Mouse (Mus musculus) yolk sac, embryonic 10.5 days (tissue): Measurements from ENCODE around the gene Thumpd2.

Source experiments
- DNase-seq: peaks from one replicate; pipeline ENCODE4 v3.0.0-alpha.2; 2017; ENCODE audit warnings: low spot score

The Thumpd2 gene

DNA sequence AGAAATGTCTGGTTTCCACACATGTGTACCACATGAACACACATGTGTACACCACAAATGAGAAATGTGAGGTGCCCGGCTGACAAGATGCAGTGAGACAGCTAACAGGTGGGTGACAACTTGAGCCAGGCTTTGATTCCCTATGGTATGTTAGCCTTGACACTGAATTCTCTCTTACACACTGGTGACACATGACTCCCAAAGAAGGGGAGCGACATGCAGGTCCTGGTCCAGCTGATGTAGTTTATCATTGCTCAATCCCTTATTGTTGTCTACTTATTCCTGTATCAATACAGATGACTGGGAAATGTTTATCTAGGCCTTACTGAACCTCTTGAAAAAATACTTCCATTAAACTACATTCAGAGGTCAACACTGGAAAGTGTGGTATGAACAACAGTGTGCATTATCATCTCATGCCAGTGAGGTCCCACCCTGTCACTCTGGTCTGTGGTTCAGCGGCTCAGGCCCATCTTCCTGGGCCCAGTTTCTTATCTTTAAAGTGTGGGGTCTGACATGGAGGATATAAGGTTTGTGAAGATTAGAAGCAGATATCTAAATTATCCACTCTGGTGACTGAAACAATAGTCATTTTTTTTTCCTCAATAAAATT lies 32.9 kb downstream of the Thumpd2 start:
- DNase-seq: no peak

GRCm38 (mm10) chr17:81027331-81027730 lies 37.6 kb downstream of the Thumpd2 start:
- DNase-seq: no peak

DNA sequence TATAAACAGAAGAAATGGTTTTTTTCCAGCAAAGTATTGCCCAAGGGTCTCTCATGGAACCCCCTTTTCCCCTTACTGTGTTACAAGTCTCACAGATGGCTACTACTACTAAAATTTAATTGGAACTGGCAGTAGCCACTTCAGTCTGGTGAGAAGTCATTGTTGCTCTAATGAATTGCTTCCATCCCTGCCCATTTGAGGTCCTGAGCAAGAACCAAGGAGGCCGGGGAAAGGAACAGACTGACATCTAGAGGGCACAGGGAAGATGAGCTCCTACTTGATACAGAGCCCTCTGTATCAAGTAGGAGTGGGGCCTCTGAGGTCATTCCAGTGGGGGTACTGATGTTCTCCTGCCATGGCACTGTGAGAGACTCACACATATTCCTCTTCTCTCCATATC lies 47.8 kb downstream of the Thumpd2 start:
- DNase-seq: no peak

DNA sequence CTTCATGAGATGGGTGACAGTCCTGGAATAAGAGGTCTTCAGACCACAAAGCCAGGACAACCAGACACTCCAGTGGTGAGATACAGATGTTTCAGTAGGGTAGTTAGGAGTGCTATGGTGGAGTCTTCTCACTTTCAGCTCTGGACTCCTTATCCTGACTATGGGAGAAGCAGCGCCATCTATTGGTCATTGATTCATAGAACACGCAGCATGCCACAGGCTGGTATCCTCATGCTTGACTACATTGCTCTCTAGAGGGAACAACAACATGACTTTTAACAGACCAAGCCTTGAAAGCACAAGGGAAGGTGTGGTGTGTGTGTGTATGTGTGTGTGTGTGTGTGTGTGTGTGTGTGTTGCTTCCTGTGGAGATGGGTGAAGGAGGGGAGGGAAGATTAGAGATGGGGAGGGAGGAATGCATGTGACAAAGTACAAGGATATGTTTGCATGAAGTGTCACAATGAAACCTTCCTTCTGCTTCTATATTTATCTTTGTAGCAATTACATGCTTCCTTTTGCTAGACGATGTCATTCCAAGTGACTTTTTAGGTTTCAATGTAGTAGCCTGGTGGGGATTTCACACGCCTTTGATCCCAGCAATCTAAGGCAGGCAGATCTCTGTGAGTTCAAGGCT lies 49.0 kb downstream of the Thumpd2 start:
- peak; percentile 54 for DNase-seq

- DNase-seq: peak; percentile 23
Measured at GRCm38 (mm10) chr17:81010844-81011685, 53.8 kb downstream of the Thumpd2 start.

DNA sequence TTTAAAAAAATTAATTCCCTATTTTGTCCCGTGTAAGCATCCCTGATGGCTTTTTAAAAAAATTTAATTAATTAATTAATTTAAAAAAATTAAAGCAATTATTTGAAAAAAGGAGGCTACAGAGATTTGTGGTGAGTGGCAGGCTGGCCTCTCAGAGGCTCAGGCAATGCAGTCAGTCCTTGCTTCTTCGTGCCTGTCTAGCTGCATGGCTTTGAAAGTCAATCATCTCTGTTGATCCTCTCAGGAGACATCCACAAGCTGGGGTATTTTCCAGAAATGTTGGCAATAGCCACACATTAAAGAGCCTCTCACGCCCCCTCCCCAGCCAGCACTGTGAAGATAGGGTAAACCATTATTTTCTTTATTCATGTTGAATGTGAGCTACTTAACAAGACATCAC lies 54.7 kb downstream of the Thumpd2 start:
- DNase-seq: no peak

GRCm38 (mm10) chr17:81009112-81009511 lies 55.8 kb downstream of the Thumpd2 start:
- DNase-seq: no peak

DNA sequence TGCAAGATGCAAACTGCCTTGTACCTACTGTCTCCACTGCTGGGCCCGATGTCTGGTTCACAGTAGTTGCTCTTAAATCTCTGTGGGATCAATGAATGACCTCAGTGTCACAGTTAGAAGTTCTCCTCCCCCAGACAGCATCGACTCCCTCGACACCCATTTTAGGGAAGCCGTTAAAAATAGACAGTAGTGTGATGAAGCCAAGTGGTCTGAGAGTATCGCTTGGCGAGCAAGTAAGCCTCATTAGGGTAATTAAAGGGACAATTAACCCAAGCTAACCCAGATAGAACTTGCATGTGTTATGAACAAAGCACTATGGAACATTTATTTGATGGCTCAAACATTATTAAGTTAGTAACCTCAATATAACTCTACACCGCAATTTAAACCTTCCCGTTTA lies 59.6 kb downstream of the Thumpd2 start:
- DNase-seq: no peak

DNA sequence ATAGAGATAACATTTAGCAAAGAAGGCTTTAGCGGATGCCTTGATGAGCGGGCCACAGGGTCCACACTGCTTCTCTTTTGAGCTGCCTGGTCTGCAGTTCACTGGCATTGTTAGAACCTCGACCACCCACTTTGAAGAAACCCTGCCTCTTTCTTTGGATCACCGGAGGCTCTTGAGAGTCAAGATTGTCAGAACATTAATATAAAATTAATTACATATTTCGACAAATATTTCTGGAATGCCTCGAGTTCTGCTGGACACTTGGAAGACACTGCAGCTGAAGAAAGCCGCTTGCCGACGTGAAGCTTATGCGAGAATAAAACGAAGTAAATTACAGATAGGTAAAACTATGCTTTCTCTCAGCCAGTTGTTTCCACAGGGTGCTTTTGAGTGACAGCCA lies 60.4 kb downstream of the Thumpd2 start:
- DNase-seq: no peak

DNA sequence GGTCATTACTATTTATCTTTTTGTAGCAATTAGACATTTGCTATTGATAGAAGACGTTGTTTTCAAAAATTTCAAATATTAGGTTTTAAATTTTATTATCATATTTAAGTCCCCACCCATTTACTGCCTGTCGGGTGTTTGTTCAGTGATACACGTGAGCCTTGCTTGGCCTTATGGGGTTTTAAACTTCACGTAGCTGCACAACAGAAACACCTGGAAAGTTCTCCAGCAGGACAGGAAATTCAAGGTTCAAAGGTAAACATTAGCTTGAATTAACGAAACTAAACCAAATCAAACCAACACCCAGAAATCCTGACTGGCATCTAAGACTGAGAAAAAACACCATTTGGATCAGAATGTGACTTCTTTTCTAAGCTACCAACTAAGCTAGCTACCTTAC lies 62.8 kb downstream of the Thumpd2 start:
- no peak for DNase-seq

DNA sequence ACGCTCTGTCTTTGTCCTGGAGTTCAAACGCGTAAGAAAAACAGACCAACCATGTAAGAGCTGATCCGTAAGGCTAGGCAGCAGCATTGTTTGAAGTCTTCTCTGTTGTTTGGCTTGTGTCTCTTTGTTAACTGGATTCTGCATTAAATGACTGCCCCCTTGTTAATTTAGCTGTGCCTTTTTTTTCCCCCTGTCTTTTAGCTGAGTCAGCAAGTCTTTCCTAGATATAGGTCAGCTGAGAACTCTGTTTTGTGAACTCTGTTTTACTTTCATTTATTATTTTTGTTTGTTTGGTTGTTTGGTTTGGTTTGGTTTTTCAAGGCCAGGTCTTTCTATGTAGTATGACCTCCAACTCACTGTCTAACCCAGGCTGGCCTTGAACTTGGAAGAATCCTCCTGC lies 63.2 kb downstream of the Thumpd2 start:
- DNase-seq: no peak

DNA sequence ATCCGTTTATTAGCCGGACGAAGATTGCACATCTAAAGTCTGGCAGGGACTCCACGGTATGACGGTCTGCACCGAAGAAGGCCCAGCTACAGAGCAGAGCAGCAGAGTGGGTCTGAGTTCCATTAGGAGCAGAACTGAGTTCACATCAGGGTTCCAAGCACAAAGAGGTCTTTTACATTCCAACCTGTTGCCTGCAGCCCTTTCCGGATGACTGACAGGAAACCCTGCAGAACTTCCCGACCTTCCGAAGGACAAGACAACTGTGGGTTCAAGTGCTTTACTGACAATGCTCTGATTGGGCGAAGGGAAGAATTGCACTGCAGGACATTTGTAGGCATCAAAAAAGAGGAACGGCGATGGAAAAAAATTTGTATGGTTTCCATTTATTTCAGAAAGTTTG lies 63.9 kb downstream of the Thumpd2 start:
- DNase-seq: no peak

GRCm38 (mm10) chr17:80998958-80999357 lies 65.9 kb downstream of the Thumpd2 start:
- no peak for DNase-seq

DNA sequence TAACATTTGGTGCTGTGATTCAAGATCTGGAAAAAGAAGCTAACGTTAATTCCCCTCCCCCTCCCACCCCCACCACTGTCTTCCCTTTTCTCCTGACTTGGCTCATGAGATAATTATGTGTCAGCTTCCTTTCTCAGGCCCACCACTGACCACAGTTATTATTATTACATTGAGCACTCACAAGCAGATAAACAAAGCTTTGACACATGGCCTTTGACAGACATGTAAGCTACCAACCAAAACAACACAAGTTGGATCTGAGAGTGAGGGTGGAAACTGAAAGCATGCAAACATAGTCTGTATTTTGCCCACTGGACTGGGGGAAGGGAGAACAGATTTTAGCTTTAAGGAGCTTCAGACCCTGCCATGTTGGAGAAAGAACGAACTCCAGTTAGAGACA lies 67.7 kb downstream of the Thumpd2 start:
- DNase-seq: no peak

- DNase-seq: no peak
Measured at GRCm38 (mm10) chr17:80991535-80992127, 73.3 kb downstream of the Thumpd2 start.

DNA sequence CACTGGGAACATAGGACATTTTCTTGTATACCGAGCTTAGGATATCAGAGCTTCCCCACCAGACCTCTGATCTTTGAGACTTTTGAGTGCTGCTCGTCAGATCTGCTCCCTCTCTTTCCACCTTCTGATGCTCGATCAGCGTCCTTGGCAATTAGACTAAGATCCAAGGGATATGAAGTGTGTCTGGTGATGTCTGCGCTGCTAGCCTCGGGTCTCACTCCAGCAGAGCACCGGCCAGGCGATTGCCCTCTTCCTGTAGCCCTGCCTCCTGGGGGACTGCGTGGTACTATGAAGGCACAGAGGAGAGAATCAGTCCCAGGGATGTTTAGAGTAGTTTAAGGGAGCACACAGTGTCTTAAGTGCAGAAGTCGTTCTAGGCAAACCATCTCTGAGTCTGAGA lies 81.9 kb downstream of the Thumpd2 start:
- DNase-seq: no peak

GRCm38 (mm10) chr17:80982412-80982787 lies 82.5 kb downstream of the Thumpd2 start:
- peak; percentile 53 for DNase-seq

DNA sequence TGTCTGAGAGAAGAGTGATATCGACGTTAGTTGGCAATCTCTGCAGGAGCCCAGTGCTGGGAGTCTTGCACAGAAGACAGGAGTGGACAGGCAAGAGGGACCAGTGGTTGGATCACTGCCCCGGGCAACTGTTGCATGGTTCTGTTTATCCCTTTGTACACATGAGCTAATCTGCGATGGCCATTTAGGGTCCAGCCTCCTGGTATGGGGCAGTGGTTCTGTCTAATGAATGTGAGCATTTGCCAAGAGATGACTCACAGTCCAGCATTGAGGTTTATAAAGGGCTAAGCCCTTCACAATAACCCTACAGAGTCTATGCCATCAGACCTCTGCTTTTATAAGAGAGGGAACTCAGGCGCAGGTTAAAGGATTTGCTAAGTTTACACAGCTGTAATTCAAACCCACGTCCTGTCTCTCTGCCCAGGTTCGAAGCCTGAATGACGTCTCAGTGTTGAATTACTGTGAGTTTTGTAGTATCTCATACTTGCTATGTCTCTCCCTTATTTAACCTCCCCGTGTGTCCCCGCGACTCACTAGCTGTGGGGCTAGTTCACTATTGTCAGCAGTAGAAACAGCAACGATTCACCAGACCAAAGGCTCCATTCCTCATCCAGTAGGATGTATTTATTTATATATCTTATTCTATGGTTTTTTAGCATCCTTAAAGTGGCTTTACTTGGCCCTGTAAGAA lies 83.0 kb downstream of the Thumpd2 start:
- DNase-seq: no peak

DNA sequence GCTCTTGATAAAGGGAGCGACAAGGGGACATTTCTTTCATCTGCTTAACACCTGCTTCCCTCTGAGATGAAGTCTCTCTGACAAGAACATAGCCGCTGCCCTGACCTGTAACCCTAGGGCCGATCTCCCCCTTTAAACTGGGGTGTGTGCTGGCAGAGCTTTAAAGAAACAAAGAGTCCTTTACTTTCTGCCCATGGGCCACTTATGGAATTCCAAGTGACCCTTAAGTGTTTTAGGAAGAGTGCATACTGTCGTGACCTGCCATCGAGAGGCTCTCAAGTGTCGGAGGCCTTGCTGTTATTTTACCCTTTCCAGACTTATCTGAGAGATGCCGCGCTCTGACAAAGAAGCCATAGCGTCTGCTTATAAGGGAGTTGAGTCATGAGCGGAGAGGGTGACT lies 84.8 kb downstream of the Thumpd2 start:
- DNase-seq: no peak

DNA sequence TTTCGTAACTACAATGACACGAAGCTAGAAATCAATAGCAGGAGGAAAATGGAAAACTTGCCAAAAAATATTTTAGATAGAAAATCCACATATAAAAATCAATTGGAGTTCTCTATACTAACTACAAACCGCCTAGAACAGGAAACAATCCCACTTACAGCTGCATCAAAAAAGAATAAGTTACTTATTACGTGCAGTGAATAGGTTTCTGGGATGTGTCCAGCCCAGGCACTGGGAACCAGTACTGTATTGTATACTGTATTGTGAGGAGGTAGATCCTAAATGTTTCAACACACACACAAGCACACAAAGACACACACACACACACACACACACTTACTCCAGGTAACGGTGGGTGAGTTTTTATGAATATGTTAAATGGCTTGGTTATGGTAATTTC lies 87.6 kb downstream of the Thumpd2 start:
- no peak for DNase-seq
